Mouse (Mus musculus) ES-Bruce4 (cell line): ENCODE data around the gene Scml4.
A peak's percentile ranks its signal among the peaks of the same experiment; 100 is the strongest.

Experiments used
- CTCF ChIP-seq: IDR thresholded peaks from one replicate; pipeline ENCODE4 v1.8.1; 2011; ENCODE audit warnings: low read depth, low read length
- EP300 ChIP-seq: IDR thresholded peaks from 2 replicates; pipeline ENCODE4 v1.6.1; 2011; ENCODE audit warnings: low read depth, low read length; ENCODE audit not compliant: insufficient read depth
- POLR2A ChIP-seq: IDR thresholded peaks from one replicate; pipeline ENCODE4 v1.8.1; 2011; ENCODE audit warnings: low read length; ENCODE audit not compliant: insufficient read depth

GRCm38 (mm10) chr10:42941697-42942221 lies 81.6 kb downstream of the Scml4 start:
- TF ChIP-seq CTCF (peak; percentile 57), POLR2A (no peak), EP300 (no peak)
